Mouse (Mus musculus) midbrain, embryonic 11.5 days (tissue): ENCODE results near the gene Zfp933. TPM values are rescaled to one million over a fixed set of nuclear protein-coding genes. Genes with fewer than 3 reads are reported as not detected.
"Not testable (repeated sequence)": the region's sequence is repeated elsewhere in the genome, so short reads cannot be mapped to it uniquely, and the experiment has no call there.

ENCODE experiments used
- ATAC-seq: fragments of 200-750 bp; cut with Nextera tagmentation; 2 replicates; pipeline ENCODE4 v1.8.0; 2017; ENCODE audit warnings: moderate TSS enrichment, moderate library complexity; ENCODE audit not compliant: low FRiP score
- DNase-seq: peaks from one replicate; pipeline ENCODE4 v3.0.0; 2015; ENCODE audit warnings: low spot score; ENCODE audit errors: missing footprints
- H3K27ac ChIP-seq: fragments of 300-500 bp; sonication (generic); 2 replicates; pipeline ENCODE4 v1.5.1; 2014; ENCODE audit warnings: low read depth, low read length
- H3K27me3 ChIP-seq: fragments of 300-500 bp; sonication (generic); 2 replicates; pipeline ENCODE4 v1.6.1; 2014; ENCODE audit warnings: mild to moderate bottlenecking, low read length, moderate library complexity, mixed read lengths; ENCODE audit not compliant: control insufficient read depth, insufficient read depth
- H3K36me3 ChIP-seq: fragments of 300-500 bp; sonication (generic); 2 replicates; pipeline ENCODE4 v1.6.1; 2014; ENCODE audit warnings: mild to moderate bottlenecking, low read length, moderate library complexity, mixed read lengths; ENCODE audit not compliant: control insufficient read depth, insufficient read depth
- H3K4me1 ChIP-seq: fragments of 300-500 bp; sonication (generic); 2 replicates; pipeline ENCODE4 v1.6.1; 2014; ENCODE audit warnings: low read length; ENCODE audit not compliant: control insufficient read depth, insufficient read depth
- H3K4me2 ChIP-seq: fragments of 300-500 bp; sonication (generic); 2 replicates; pipeline ENCODE4 v1.6.1; 2014; ENCODE audit warnings: mild to moderate bottlenecking, moderate library complexity
- H3K4me3 ChIP-seq: fragments of 300-500 bp; sonication (generic); 2 replicates; pipeline ENCODE4 v1.5.1; 2014; ENCODE audit warnings: low read depth, low read length
- H3K9ac ChIP-seq: fragments of 300-500 bp; sonication (generic); 2 replicates; pipeline ENCODE4 v1.6.1; 2014; ENCODE audit warnings: low read length
- H3K9me3 ChIP-seq: fragments of 300-500 bp; sonication (generic); 2 replicates; pipeline ENCODE4 v1.6.1; 2016; ENCODE audit warnings: low read length; ENCODE audit not compliant: control insufficient read depth
- WGBS: fragments of 180-500 bp; shearing (Covaris S2); extraction: QIAGEN DNeasy Blood & Tissue Kit; methylation state at CpG from one replicate; pipeline ENCODE4 v1.1.7; 2014; 5-methylcytosine and 5-hydroxymethylcytosine counted together
- polyA plus RNA-seq: library from polyadenylated mRNA; unstranded; fragments of >200 nt; fragmentation: Nextera tagmentation; extraction: Ambion mirVana; gene quantifications from 2 replicates; pipeline ENCODE4 v1.2.1, GENCODE M21; 2014

Zfp933 gene
- polyA plus RNA-seq, 1 experiment from 2014 or later, result 7.4 TPM

- DNase-seq (no peak), ATAC-seq (no peak)
- no peaks in the 10 kb centered on the region for H3K9me3 ChIP-seq
- peak overlapping the region; percentile 73 for H3K4me2 ChIP-seq
- peaks cover 19% of the 10 kb centered on the region for H3K4me1 ChIP-seq
- peak overlapping the region; percentile 87 for H3K4me3 ChIP-seq
- H3K9ac ChIP-seq, result peak overlapping the region; percentile 86
- H3K27ac ChIP-seq, result peak overlapping the region; percentile 63
- H3K27me3 ChIP-seq, result no peaks in the 10 kb centered on the region
- peaks cover 18% of the 10 kb centered on the region for H3K36me3 ChIP-seq
- 13% methylated on average over 22 of the region's 22 CpGs for whole genome bisulfite sequencing
Observed at GRCm38 (mm10) chr4:147867563-147868449, 19.6 kb upstream of the Zfp933 start.

DNA sequence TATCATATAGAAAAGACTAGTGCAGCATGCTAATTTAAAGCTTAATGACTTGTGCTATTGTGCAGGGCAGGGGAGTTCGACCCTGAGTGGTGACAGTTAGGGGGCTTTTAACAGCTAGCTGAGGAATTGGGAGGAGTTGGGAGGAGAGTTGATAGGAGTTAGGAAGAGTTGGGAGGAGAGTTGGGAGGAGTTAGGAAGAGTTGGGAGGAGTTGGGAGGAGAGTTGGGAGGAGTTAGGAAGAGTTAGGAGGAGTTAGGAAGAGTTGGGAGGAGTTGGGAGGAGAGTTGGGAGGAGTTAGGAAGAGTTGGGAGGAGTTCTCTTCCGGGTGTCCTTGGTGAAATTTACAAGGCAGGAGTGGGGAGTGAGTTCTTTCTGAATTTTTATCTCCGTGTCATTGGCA lies 18.6 kb upstream of the Zfp933 start:
- 57% methylated on average over 3 of the region's 3 CpGs for WGBS
- not testable (repeated sequence) for ATAC-seq, H3K4me3 ChIP-seq

DNA sequence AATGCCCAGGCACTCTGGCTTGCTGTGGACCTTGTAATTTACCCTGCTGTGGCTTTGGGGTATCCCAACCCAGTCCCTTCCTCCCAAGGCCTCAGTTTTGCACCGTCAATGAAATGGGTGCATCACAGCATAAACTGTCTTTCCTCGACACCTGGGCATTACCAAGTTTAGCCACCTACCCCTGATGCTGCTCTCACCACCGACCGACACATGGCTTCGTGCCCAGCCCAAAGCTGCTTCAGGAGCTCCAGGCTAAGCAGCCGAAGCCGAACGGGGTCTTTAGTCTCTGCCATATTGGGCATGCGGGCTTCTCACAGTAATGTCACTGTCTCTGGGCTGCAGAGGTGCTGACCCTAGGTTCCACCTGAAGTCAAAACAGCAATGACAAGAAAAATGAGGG lies 17.9 kb upstream of the Zfp933 start:
- H3K36me3 ChIP-seq, result peaks cover 31% of the 10 kb centered on the region
- ATAC-seq, result no peak

More for the DNA sequence above, 18.6 kb upstream of the Zfp933 start:
- not testable (repeated sequence) for H3K9ac ChIP-seq, DNase-seq, H3K27ac ChIP-seq, H3K4me2 ChIP-seq, H3K27me3 ChIP-seq, H3K9me3 ChIP-seq
- Histone ChIP-seq H3K4me1 (peaks cover 19% of the 10 kb centered on the region), H3K36me3 (peaks cover 23% of the 10 kb centered on the region)

GRCm38 (mm10) chr4:147865651-147866050 lies 17.5 kb upstream of the Zfp933 start:
- no peak overlapping the region for H3K27ac ChIP-seq
- ATAC-seq (no peak), DNase-seq (no peak)
- no peaks in the 10 kb centered on the region for H3K9me3 ChIP-seq
- no peaks in the 10 kb centered on the region for H3K27me3 ChIP-seq
- H3K4me2 ChIP-seq, result no peak overlapping the region
- peaks cover 35% of the 10 kb centered on the region for H3K36me3 ChIP-seq
- H3K4me1 ChIP-seq, result peaks cover 19% of the 10 kb centered on the region
- H3K9ac ChIP-seq, result no peak overlapping the region
- 94% methylated on average over 6 of the region's 6 CpGs for WGBS
- no peak overlapping the region for H3K4me3 ChIP-seq

More for the DNA sequence above, 17.9 kb upstream of the Zfp933 start:
- peaks cover 19% of the 10 kb centered on the region for H3K4me1 ChIP-seq
- H3K9me3 ChIP-seq, result no peaks in the 10 kb centered on the region
- 97% methylated on average over 9 of the region's 9 CpGs for WGBS
- DNase-seq, result no peak
- no peak overlapping the region for H3K4me2 ChIP-seq
- no peak overlapping the region for H3K4me3 ChIP-seq
- H3K27ac ChIP-seq, result no peak overlapping the region
- H3K9ac ChIP-seq, result no peak overlapping the region
- H3K27me3 ChIP-seq, result no peaks in the 10 kb centered on the region

GRCm38 (mm10) chr4:147862051-147862450 lies 13.9 kb upstream of the Zfp933 start:
- no peaks in the 10 kb centered on the region for H3K27me3 ChIP-seq
- H3K36me3 ChIP-seq, result peaks cover 35% of the 10 kb centered on the region
- H3K4me3 ChIP-seq, result no peak overlapping the region
- no peaks in the 10 kb centered on the region for H3K9me3 ChIP-seq
- no peak overlapping the region for H3K9ac ChIP-seq
- DNase-seq (no peak), ATAC-seq (no peak)
- no peaks in the 10 kb centered on the region for H3K4me1 ChIP-seq
- H3K27ac ChIP-seq, result no peak overlapping the region
- no peak overlapping the region for H3K4me2 ChIP-seq
- 91% methylated on average over 3 of the region's 3 CpGs for WGBS

GRCm38 (mm10) chr4:147850776-147851175 lies 2.6 kb upstream of the Zfp933 start:
- Histone ChIP-seq H3K4me1 (peaks cover 7% of the 10 kb centered on the region), H3K4me3 (no peak overlapping the region), H3K27ac (no peak overlapping the region), H3K36me3 (no peaks in the 10 kb centered on the region), H3K9me3 (no peaks in the 10 kb centered on the region), H3K9ac (no peak overlapping the region), H3K27me3 (no peaks in the 10 kb centered on the region), H3K4me2 (no peak overlapping the region)
- DNase-seq (no peak), ATAC-seq (no peak)
- 81% methylated on average over 2 of the region's 2 CpGs for WGBS

DNA sequence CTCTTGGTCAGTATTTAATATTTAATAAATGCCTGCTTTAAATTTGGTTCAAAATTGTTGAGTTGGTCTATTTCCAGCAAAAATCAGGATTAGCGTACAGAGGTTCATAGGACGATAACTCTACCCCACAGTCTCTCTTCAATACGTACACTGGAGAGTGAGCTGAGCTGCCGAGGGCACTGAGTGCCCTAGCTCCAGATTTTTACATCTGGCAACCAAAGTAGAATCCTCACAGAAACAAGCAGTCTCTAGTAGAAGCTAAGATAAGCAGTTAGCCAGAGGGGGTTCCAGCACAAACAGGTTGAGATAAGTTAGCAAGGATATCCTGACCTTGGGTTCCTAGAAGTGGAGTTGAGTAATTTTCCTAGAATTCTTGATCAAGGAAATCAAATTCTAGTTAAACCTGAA lies 422 bp upstream of the Zfp933 start:
- WGBS, result 8% methylated on average over 4 of the region's 4 CpGs
- DNase-seq (no peak), ATAC-seq (peak; percentile 77)
- Histone ChIP-seq H3K4me3 (peak overlapping the region; percentile 68), H3K4me1 (peaks cover 7% of the 10 kb centered on the region), H3K36me3 (no peaks in the 10 kb centered on the region; the same call in 1 of the 2 replicates), H3K9ac (peak overlapping the region; percentile 57), H3K27me3 (no peaks in the 10 kb centered on the region), H3K27ac (no peak overlapping the region), H3K9me3 (no peaks in the 10 kb centered on the region), H3K4me2 (peak overlapping the region; percentile 48)

DNA sequence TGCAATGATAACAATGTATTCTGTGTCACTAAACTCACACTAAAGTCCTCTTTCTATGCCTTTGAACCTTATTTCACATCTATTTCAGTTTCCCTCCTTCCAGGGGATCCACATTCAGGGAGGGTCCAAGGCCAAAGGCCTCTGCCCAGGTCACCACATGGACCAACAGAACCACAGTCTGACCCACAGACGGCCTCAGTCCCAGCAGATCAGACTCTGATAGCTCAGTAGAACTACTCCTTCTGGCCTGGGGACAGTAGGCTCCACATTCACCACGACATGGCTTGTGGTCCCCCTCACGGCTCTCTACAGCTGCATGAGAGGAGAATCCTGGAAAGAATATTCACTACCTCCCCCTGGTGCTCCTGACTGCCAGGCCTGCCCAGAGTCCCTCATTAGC lies 5.3 kb downstream of the Zfp933 start:
- H3K9ac ChIP-seq, result no peak overlapping the region
- ATAC-seq (no peak), DNase-seq (no peak)
- no peak overlapping the region for H3K4me3 ChIP-seq
- no peak overlapping the region for H3K27ac ChIP-seq
- H3K4me1 ChIP-seq, result peaks cover 4% of the 10 kb centered on the region
- no peaks in the 10 kb centered on the region for H3K27me3 ChIP-seq
- no peak overlapping the region for H3K4me2 ChIP-seq
- peaks cover 10% of the 10 kb centered on the region; the same call in 1 of the 2 replicates for H3K9me3 ChIP-seq
- no peaks in the 10 kb centered on the region; the same call in 1 of the 2 replicates for H3K36me3 ChIP-seq
- WGBS, result 99% methylated on average over 3 of the region's 3 CpGs

GRCm38 (mm10) chr4:147839282-147839681 lies 8.9 kb downstream of the Zfp933 start:
- not testable (repeated sequence) for H3K9ac ChIP-seq, H3K4me1 ChIP-seq, H3K27me3 ChIP-seq, H3K4me3 ChIP-seq, H3K9me3 ChIP-seq, ATAC-seq, DNase-seq, H3K27ac ChIP-seq, H3K4me2 ChIP-seq, H3K36me3 ChIP-seq
- 98% methylated on average over 12 of the region's 26 CpGs for WGBS
